Mouse (Mus musculus) lung, postnatal 0 days (tissue): ENCODE measurements around the gene Bfsp1. TPM values are rescaled to one million over a fixed set of nuclear protein-coding genes. Genes with fewer than 3 reads are reported as not detected.

Source experiments
- ATAC-seq: fragments of 200-750 bp; cut with Nextera tagmentation; 2 replicates; pipeline ENCODE4 v1.8.0; 2017; ENCODE audit warnings: moderate library complexity
- DNase-seq: peaks from one replicate; pipeline ENCODE4 v3.0.0-alpha.2; 2016; ENCODE audit warnings: low spot score
- H3K27ac ChIP-seq: fragments of 300-500 bp; sonication (generic); 2 replicates; pipeline ENCODE4 v1.5.1; 2014; ENCODE audit warnings: antibody characterized with exemption, mild to moderate bottlenecking, low read length, mixed read lengths
- H3K27me3 ChIP-seq: fragments of 300-500 bp; sonication (generic); replicated peaks from 2 replicates; pipeline ENCODE4 v1.6.1; 2014; ENCODE audit warnings: low read length, mixed read lengths; ENCODE audit not compliant: insufficient read depth
- H3K36me3 ChIP-seq: fragments of 300-500 bp; sonication (generic); 2 replicates; pipeline ENCODE4 v1.6.1; 2014; ENCODE audit warnings: low read length, mixed read lengths; ENCODE audit not compliant: insufficient read depth
- H3K4me1 ChIP-seq: fragments of 300-500 bp; sonication (generic); 2 replicates; pipeline ENCODE4 v1.6.1; 2014; ENCODE audit warnings: antibody characterized with exemption, low read depth, low read length, mixed read lengths; ENCODE audit not compliant: insufficient read depth
- H3K4me2 ChIP-seq: fragments of 300-500 bp; sonication (generic); replicated peaks from 2 replicates; pipeline ENCODE4 v1.6.1; 2014; ENCODE audit warnings: low read depth, mild to moderate bottlenecking, low read length, moderate library complexity, mixed read lengths
- H3K4me3 ChIP-seq: fragments of 300-500 bp; sonication (generic); 2 replicates; pipeline ENCODE4 v1.5.1; 2014; ENCODE audit warnings: low read depth, low read length
- H3K9ac ChIP-seq: fragments of 300-500 bp; sonication (generic); replicated peaks from 2 replicates; pipeline ENCODE4 v1.6.1; 2014; ENCODE audit warnings: low read depth, mild to moderate bottlenecking
- H3K9me3 ChIP-seq: fragments of 300-500 bp; sonication (generic); 2 replicates; pipeline ENCODE4 v1.6.1; 2016; ENCODE audit warnings: low read length, mixed read lengths
- CTCF ChIP-seq: IDR thresholded peaks from 2 replicates; pipeline ENCODE4 v1.5.1; 2016; ENCODE audit warnings: antibody characterized with exemption, mild to moderate bottlenecking
- EP300 ChIP-seq: IDR thresholded peaks from 2 replicates; pipeline ENCODE4 v1.6.1; 2016; ENCODE audit warnings: antibody characterized with exemption, mild to moderate bottlenecking, control low read depth
- WGBS: fragments of 180-500 bp; shearing (Covaris S2); extraction: QIAGEN DNeasy Blood & Tissue Kit; methylation state at CpG from one replicate; pipeline ENCODE4 v1.1.7; 2014; 5-methylcytosine and 5-hydroxymethylcytosine counted together
- polyA plus RNA-seq: library from polyadenylated mRNA; unstranded; fragments of >200 nt; fragmentation: Nextera tagmentation; extraction: Ambion mirVana; gene quantifications from 2 replicates; pipeline ENCODE4 v1.2.1, GENCODE M21; 2015

Gene Bfsp1
- polyA plus RNA-seq, 1 experiment from 2014 or later, result 4.7 TPM

DNA sequence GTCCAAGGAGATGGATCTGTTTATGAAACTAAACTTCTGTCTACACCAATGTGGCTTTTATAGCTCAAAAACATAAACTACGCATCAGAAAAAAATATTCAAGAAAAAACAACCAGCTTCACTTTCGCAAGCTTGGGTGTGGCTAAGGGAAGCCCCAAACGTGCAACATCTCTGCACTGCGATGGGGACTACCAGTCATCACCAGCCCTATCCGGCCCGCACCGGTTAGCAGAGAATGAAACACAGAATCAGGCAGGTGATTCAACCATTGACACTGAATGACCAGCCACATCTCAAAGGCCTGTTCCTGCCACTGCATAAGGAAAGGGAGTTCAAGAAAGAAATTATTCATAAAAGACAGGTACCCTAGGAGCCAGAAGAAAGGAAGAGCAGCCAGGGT is 27.2 kb downstream of the Bfsp1 start:
- no peak overlapping the region for H3K4me2 ChIP-seq
- H3K27ac ChIP-seq, result no peak overlapping the region
- no peak overlapping the region for H3K4me3 ChIP-seq
- TF ChIP-seq CTCF (no peak), EP300 (no peak)
- no peaks in the 10 kb centered on the region for H3K9me3 ChIP-seq
- H3K36me3 ChIP-seq, result no peaks in the 10 kb centered on the region
- 71% methylated on average over 7 of the region's 7 CpGs for WGBS
- no peak overlapping the region for H3K9ac ChIP-seq
- peaks cover 2% of the 10 kb centered on the region; the same call in 1 of the 2 replicates for H3K4me1 ChIP-seq
- ATAC-seq, result no peak
- DNase-seq, result no peak
- no peaks in the 10 kb centered on the region for H3K27me3 ChIP-seq

DNA sequence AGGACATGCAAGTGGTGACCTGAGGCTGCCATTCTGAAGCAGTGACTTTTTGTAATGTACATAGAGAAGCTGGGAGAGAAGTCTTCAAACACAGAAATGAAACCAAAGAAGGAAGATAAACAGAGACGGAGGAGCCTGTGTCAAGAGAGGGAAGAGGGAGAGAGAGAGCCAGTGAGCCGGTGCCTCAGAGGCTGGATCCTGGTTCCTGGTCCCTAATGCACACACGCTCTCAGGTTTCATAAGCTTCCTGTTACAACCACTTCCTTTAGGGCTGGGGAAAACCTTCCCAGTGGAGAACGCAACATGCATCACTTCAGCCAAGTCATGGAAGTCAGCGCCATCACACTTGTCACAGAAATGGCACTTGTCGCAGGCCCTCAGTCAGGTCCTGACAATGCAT is 28.9 kb downstream of the Bfsp1 start:
- Histone ChIP-seq H3K9me3 (no peaks in the 10 kb centered on the region), H3K36me3 (no peaks in the 10 kb centered on the region), H3K4me1 (peaks cover 2% of the 10 kb centered on the region; the same call in 1 of the 2 replicates), H3K27me3 (no peaks in the 10 kb centered on the region), H3K4me2 (no peak overlapping the region), H3K9ac (no peak overlapping the region), H3K27ac (no peak overlapping the region), H3K4me3 (no peak overlapping the region)
- TF ChIP-seq EP300 (no peak), CTCF (no peak)
- DNase-seq (peak; percentile 37), ATAC-seq (no peak)
- 17% methylated on average over 6 of the region's 6 CpGs for WGBS

DNA sequence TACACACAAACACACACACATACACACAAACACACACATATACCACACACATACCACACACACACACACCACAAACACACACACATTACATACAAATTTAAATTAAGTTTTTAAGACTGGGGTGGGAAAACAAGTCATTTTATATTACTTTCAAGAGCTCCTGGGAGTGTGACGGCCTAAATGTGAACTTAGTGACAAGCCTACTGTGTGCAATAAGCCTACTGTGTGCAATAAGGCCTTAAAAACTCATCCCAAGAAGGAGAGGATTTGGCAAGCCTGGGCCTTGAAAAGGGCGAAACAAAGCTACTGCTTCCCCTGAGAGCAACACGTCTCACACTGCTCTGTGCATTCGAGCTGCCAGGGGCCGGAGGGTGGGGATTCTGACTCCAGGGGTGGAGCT is 30.3 kb downstream of the Bfsp1 start:
- H3K4me2 ChIP-seq, result no peak overlapping the region
- no peak for TF ChIP-seq EP300
- TF ChIP-seq CTCF, result no peak
- no peak overlapping the region for H3K27ac ChIP-seq
- ATAC-seq, result no peak
- no peak overlapping the region for H3K4me3 ChIP-seq
- H3K4me1 ChIP-seq, result peaks cover 2% of the 10 kb centered on the region; the same call in 1 of the 2 replicates
- no peaks in the 10 kb centered on the region for H3K9me3 ChIP-seq
- no peaks in the 10 kb centered on the region for H3K27me3 ChIP-seq
- no peak overlapping the region for H3K9ac ChIP-seq
- WGBS, result 69% methylated on average over 5 of the region's 5 CpGs
- H3K36me3 ChIP-seq, result no peaks in the 10 kb centered on the region
- DNase-seq, result no peak

DNA sequence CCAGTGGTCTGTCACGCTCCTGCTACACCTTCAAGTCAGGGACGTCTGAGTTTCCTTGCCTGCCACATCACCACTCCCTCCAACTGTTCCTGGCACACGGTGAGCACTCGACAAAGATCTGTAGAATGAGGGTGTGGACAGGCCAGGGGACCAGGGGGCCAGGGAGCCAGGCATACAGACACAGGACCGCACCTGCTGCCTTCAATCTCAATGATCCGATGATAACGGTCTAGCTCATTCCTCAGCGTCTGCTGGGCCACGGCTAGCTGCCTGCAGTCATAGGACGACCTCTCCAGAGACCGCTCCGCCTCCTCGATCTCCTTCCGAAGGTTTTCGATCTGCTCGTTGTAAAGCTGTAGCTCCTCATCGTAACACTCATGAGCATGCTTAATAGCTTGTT is 31.3 kb downstream of the Bfsp1 start:
- Histone ChIP-seq H3K36me3 (no peaks in the 10 kb centered on the region), H3K4me3 (no peak overlapping the region), H3K27ac (no peak overlapping the region), H3K9me3 (no peaks in the 10 kb centered on the region), H3K27me3 (no peaks in the 10 kb centered on the region), H3K9ac (no peak overlapping the region), H3K4me1 (peaks cover 2% of the 10 kb centered on the region; the same call in 1 of the 2 replicates), H3K4me2 (no peak overlapping the region)
- no peak for DNase-seq
- TF ChIP-seq EP300 (no peak), CTCF (no peak)
- ATAC-seq, result peak; percentile 34; the same call in 1 of the 2 replicates
- 51% methylated on average over 17 of the region's 17 CpGs for WGBS

DNA sequence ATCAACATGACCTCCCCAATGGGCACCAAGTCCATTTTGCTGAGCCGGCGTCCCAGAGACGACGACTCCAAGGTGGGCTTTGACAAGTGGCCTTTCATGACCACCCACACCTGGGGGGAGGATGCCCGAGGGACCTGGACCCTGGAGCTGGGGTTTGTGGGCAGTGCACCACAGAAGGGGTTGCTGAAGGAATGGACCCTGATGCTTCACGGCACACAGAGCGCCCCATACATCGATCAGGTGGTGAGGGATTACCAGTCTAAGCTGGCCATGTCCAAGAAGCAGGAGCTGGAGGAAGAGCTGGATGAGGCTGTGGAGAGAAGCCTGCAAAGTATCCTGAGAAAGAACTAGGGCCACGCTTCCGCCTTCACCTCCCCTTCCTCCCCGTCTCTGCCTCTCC is 49.5 kb downstream of the Bfsp1 start:
- no peak overlapping the region for H3K4me2 ChIP-seq
- no peak overlapping the region for H3K4me3 ChIP-seq
- no peak for TF ChIP-seq EP300
- no peak for TF ChIP-seq CTCF
- no peaks in the 10 kb centered on the region for H3K9me3 ChIP-seq
- DNase-seq (no peak), ATAC-seq (no peak)
- H3K27me3 ChIP-seq, result no peaks in the 10 kb centered on the region
- H3K36me3 ChIP-seq, result no peaks in the 10 kb centered on the region
- H3K4me1 ChIP-seq, result no peaks in the 10 kb centered on the region
- H3K9ac ChIP-seq, result no peak overlapping the region
- WGBS, result 83% methylated on average over 11 of the region's 11 CpGs
- no peak overlapping the region for H3K27ac ChIP-seq

DNA sequence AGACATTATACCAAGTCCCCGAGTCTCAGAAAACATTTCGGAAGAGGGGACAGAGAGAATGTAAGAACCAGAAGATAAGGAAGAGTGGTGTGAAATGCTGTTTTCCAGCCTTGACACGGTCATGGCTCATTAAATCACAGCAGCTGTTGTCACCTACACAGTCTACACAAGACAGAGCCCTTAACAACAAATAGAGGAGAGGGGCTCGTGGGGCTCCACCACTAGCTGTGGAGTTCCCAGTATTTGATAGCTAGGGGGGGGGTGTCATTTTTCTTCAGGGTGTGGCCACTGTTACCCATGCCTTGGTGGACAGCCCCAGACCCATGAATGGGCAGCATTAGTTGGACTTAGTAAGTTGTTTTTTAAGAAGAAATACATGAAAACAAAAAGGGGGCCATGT is 50.7 kb downstream of the Bfsp1 start:
- WGBS, result 70% methylated on average over 4 of the region's 4 CpGs
- Histone ChIP-seq H3K27me3 (no peaks in the 10 kb centered on the region), H3K36me3 (no peaks in the 10 kb centered on the region)

DNA sequence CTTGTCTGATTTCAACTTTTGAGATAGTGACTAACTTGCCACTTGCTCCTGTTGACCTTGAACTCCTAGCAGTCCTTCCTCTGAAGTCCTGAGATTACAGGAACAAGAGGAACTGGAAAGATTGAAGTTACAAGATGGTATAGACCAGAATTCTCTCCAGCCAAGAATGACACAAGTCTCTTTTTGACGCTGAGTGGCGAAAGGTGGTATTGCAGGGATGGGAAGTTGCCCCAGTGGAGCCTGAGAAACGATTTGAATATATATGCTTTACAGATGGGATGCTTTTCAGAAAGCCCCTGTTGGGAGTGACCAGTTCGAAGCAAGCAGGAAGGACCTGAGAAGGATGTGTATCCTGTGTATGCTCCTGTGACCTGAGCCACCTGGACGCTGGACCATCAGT is 54.2 kb downstream of the Bfsp1 start:
- Histone ChIP-seq H3K27me3 (no peaks in the 10 kb centered on the region), H3K4me1 (no peaks in the 10 kb centered on the region; the same call in 1 of the 2 replicates), H3K27ac (no peak overlapping the region), H3K9ac (no peak overlapping the region), H3K36me3 (no peaks in the 10 kb centered on the region), H3K4me3 (no peak overlapping the region), H3K9me3 (no peaks in the 10 kb centered on the region), H3K4me2 (no peak overlapping the region)
- ATAC-seq (no peak), DNase-seq (peak; percentile 13)
- WGBS, result 48% methylated on average over 5 of the region's 5 CpGs
- no peak for TF ChIP-seq EP300
- TF ChIP-seq CTCF, result peak; percentile 36

More for the DNA sequence above, 50.7 kb downstream of the Bfsp1 start:
- Histone ChIP-seq H3K4me3 (no peak overlapping the region), H3K4me2 (no peak overlapping the region), H3K9me3 (no peaks in the 10 kb centered on the region), H3K9ac (no peak overlapping the region), H3K4me1 (no peaks in the 10 kb centered on the region; the same call in 1 of the 2 replicates), H3K27ac (no peak overlapping the region)
- no peak for TF ChIP-seq CTCF
- no peak for TF ChIP-seq EP300
- ATAC-seq, result no peak
- DNase-seq, result no peak
